Mouse (Mus musculus): ENCODE results near the gene Hsf5. TPM values are rescaled to one million over a fixed set of nuclear protein-coding genes. Genes with fewer than 3 reads are reported as not detected.

Hsf5 gene
- polyA plus RNA-seq, 1 experiment from 2014 or later = 0.26 TPM

GRCm38 (mm10) chr11:87595327-87595841, 21.6 kb upstream of the Hsf5 start:
- peak overlapping the region; percentile 80 for H3K4me3 ChIP-seq
- peaks cover 59% of the 10 kb centered on the region for H3K36me3 ChIP-seq
- peak; percentile 87 for DNase-seq (ENCODE audit: low spot score)
- 2% methylated on average over 25 of the region's 37 CpGs for WGBS
- H3K27ac ChIP-seq = peak overlapping the region; percentile 94
- no peaks in the 10 kb centered on the region for H3K9me3 ChIP-seq (replicated peaks)
- H3K4me1 ChIP-seq = peaks cover 56% of the 10 kb centered on the region
- no peaks in the 10 kb centered on the region for H3K27me3 ChIP-seq (ENCODE audit: low read depth, poor library complexity, severe bottlenecking)

- Histone ChIP-seq H3K9me3 (replicated peaks) (no peaks in the 10 kb centered on the region), H3K36me3 (peaks cover 65% of the 10 kb centered on the region), H3K4me1 (peaks cover 51% of the 10 kb centered on the region), H3K27me3 (ENCODE audit: low read depth, poor library complexity, severe bottlenecking) (no peaks in the 10 kb centered on the region), H3K27ac (peak overlapping the region; percentile 94), H3K4me3 (peak overlapping the region; percentile 80)
- 10% methylated on average over 7 of the region's 7 CpGs for WGBS
- DNase-seq (ENCODE audit: low spot score) = no peak
Observed at GRCm38 (mm10) chr11:87595976-87596375, 21.0 kb upstream of the Hsf5 start.

GRCm38 (mm10) chr11:87596492-87596891, 20.5 kb upstream of the Hsf5 start:
- H3K4me1 ChIP-seq = peaks cover 51% of the 10 kb centered on the region
- 53% methylated on average over 2 of the region's 2 CpGs for WGBS
- H3K4me3 ChIP-seq = peak overlapping the region; percentile 80
- no peak for DNase-seq (ENCODE audit: low spot score)
- no peaks in the 10 kb centered on the region for H3K27me3 ChIP-seq (ENCODE audit: low read depth, poor library complexity, severe bottlenecking)
- H3K36me3 ChIP-seq = peaks cover 70% of the 10 kb centered on the region
- H3K9me3 ChIP-seq (replicated peaks) = no peaks in the 10 kb centered on the region
- H3K27ac ChIP-seq = peak overlapping the region; percentile 94

- Histone ChIP-seq H3K4me3 (peak overlapping the region; percentile 80), H3K27ac (peak overlapping the region; percentile 94; the same call in 1 of the 2 replicates), H3K4me1 (peaks cover 51% of the 10 kb centered on the region), H3K27me3 (ENCODE audit: low read depth, poor library complexity, severe bottlenecking) (no peaks in the 10 kb centered on the region), H3K36me3 (peaks cover 76% of the 10 kb centered on the region), H3K9me3 (replicated peaks) (no peaks in the 10 kb centered on the region)
- no peak for DNase-seq (ENCODE audit: low spot score)
Observed at GRCm38 (mm10) chr11:87597061-87597460, 19.9 kb upstream of the Hsf5 start.

GRCm38 (mm10) chr11:87599395-87600089, 17.4 kb upstream of the Hsf5 start:
- WGBS = 90% methylated on average over 13 of the region's 13 CpGs
- H3K4me3 ChIP-seq = no peak overlapping the region
- no peaks in the 10 kb centered on the region for H3K27me3 ChIP-seq (ENCODE audit: low read depth, poor library complexity, severe bottlenecking)
- DNase-seq (ENCODE audit: low spot score) = no peak
- H3K9me3 ChIP-seq (replicated peaks) = no peaks in the 10 kb centered on the region
- H3K4me1 ChIP-seq = peaks cover 28% of the 10 kb centered on the region
- H3K27ac ChIP-seq = no peak overlapping the region
- H3K36me3 ChIP-seq = peaks cover 89% of the 10 kb centered on the region

GRCm38 (mm10) chr11:87600322-87600853, 16.6 kb upstream of the Hsf5 start:
- DNase-seq (ENCODE audit: low spot score) = no peak
- peaks cover 93% of the 10 kb centered on the region for H3K36me3 ChIP-seq

GRCm38 (mm10) chr11:87602234-87602633, 14.7 kb upstream of the Hsf5 start:
- no peaks in the 10 kb centered on the region for H3K9me3 ChIP-seq (replicated peaks)
- H3K4me3 ChIP-seq = no peak overlapping the region
- DNase-seq (ENCODE audit: low spot score) = no peak
- H3K27ac ChIP-seq = no peak overlapping the region
- H3K4me1 ChIP-seq = peaks cover 2% of the 10 kb centered on the region; the same call in 1 of the 2 replicates
- H3K27me3 ChIP-seq (ENCODE audit: low read depth, poor library complexity, severe bottlenecking) = no peaks in the 10 kb centered on the region
- WGBS = 89% methylated on average over 9 of the region's 9 CpGs
- peaks cover 100% of the 10 kb centered on the region for H3K36me3 ChIP-seq

More at GRCm38 (mm10) chr11:87600322-87600853, 16.6 kb upstream of the Hsf5 start:
- no peaks in the 10 kb centered on the region for H3K9me3 ChIP-seq (replicated peaks)
- 92% methylated on average over 10 of the region's 10 CpGs for WGBS
- no peak overlapping the region for H3K4me3 ChIP-seq
- no peaks in the 10 kb centered on the region for H3K27me3 ChIP-seq (ENCODE audit: low read depth, poor library complexity, severe bottlenecking)
- H3K4me1 ChIP-seq = peaks cover 20% of the 10 kb centered on the region
- H3K27ac ChIP-seq = no peak overlapping the region

- Histone ChIP-seq H3K27me3 (ENCODE audit: low read depth, poor library complexity, severe bottlenecking) (no peaks in the 10 kb centered on the region), H3K4me1 (no peaks in the 10 kb centered on the region), H3K9me3 (replicated peaks) (no peaks in the 10 kb centered on the region), H3K4me3 (no peak overlapping the region), H3K27ac (no peak overlapping the region), H3K36me3 (peaks cover 100% of the 10 kb centered on the region)
- DNase-seq (ENCODE audit: low spot score) = no peak
- 98% methylated on average over 2 of the region's 2 CpGs for WGBS
Observed at GRCm38 (mm10) chr11:87603571-87603970, 13.4 kb upstream of the Hsf5 start.

- Histone ChIP-seq H3K27me3 (ENCODE audit: low read depth, poor library complexity, severe bottlenecking) (no peaks in the 10 kb centered on the region), H3K36me3 (peaks cover 99% of the 10 kb centered on the region), H3K27ac (no peak overlapping the region), H3K9me3 (replicated peaks) (no peaks in the 10 kb centered on the region), H3K4me1 (no peaks in the 10 kb centered on the region), H3K4me3 (no peak overlapping the region)
- DNase-seq (ENCODE audit: low spot score) = no peak
- WGBS = 90% methylated on average over 7 of the region's 7 CpGs
Observed at GRCm38 (mm10) chr11:87609264-87609663, 7.7 kb upstream of the Hsf5 start.

GRCm38 (mm10) chr11:87611547-87611946, 5.4 kb upstream of the Hsf5 start:
- Histone ChIP-seq H3K4me1 (no peaks in the 10 kb centered on the region), H3K36me3 (peaks cover 99% of the 10 kb centered on the region), H3K9me3 (replicated peaks) (no peaks in the 10 kb centered on the region), H3K27me3 (ENCODE audit: low read depth, poor library complexity, severe bottlenecking) (no peaks in the 10 kb centered on the region), H3K4me3 (no peak overlapping the region), H3K27ac (no peak overlapping the region)
- 94% methylated on average over 9 of the region's 9 CpGs for WGBS
- DNase-seq (ENCODE audit: low spot score) = no peak

- Histone ChIP-seq H3K36me3 (peaks cover 99% of the 10 kb centered on the region), H3K4me1 (no peaks in the 10 kb centered on the region), H3K27ac (no peak overlapping the region), H3K4me3 (no peak overlapping the region), H3K27me3 (ENCODE audit: low read depth, poor library complexity, severe bottlenecking) (no peaks in the 10 kb centered on the region), H3K9me3 (replicated peaks) (no peaks in the 10 kb centered on the region)
- DNase-seq (ENCODE audit: low spot score) = no peak
- 91% methylated on average over 7 of the region's 7 CpGs for WGBS
Observed at GRCm38 (mm10) chr11:87613972-87614371, 3.0 kb upstream of the Hsf5 start.

GRCm38 (mm10) chr11:87615551-87615950, 1.4 kb upstream of the Hsf5 start:
- no peaks in the 10 kb centered on the region for H3K4me1 ChIP-seq
- no peaks in the 10 kb centered on the region for H3K9me3 ChIP-seq (replicated peaks)
- H3K4me3 ChIP-seq = no peak overlapping the region
- peaks cover 96% of the 10 kb centered on the region for H3K36me3 ChIP-seq
- no peak for DNase-seq (ENCODE audit: low spot score)
- 93% methylated on average over 5 of the region's 5 CpGs for WGBS
- no peak overlapping the region for H3K27ac ChIP-seq
- no peaks in the 10 kb centered on the region for H3K27me3 ChIP-seq (ENCODE audit: low read depth, poor library complexity, severe bottlenecking)

GRCm38 (mm10) chr11:87615952-87616351, 1.0 kb upstream of the Hsf5 start:
- H3K36me3 ChIP-seq = peaks cover 96% of the 10 kb centered on the region
- DNase-seq (ENCODE audit: low spot score) = no peak
- no peaks in the 10 kb centered on the region for H3K27me3 ChIP-seq (ENCODE audit: low read depth, poor library complexity, severe bottlenecking)
- no peak overlapping the region for H3K27ac ChIP-seq
- H3K4me1 ChIP-seq = no peaks in the 10 kb centered on the region
- no peak overlapping the region for H3K4me3 ChIP-seq
- 96% methylated on average over 2 of the region's 2 CpGs for WGBS
- H3K9me3 ChIP-seq (replicated peaks) = no peaks in the 10 kb centered on the region
